Mouse (Mus musculus): ENCODE data around the gene Galntl5. TPM values are rescaled to one million over a fixed set of nuclear protein-coding genes. Genes with fewer than 3 reads are reported as not detected.

Galntl5 gene
- polyA plus RNA-seq, 1 experiment from 2014 or later, result not detected

DNA sequence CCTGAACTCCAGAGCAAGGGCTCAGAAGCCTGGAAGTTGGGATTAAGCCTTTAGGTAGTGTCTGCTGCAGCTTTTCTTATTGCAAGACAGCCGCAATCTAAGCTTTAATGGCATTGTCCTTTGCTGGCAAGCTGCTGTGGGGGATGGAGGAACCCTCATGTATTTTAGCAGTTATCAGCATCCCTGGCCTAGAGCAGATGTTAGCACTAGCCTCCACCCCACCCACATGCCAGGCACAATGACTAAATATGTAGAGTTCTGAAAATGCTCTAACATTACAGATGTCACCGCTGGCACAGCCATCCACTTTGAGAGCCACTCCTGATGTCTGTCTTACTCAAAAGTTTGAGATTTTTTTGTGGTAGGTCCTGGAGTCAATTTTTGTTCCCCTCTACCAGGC is 75.4 kb downstream of the Galntl5 start:
- H3K4me2 ChIP-seq, result no peak overlapping the region
- H3K27ac ChIP-seq, result no peak overlapping the region
- no peak overlapping the region for H3K9ac ChIP-seq
- 83% methylated on average over 2 of the region's 2 CpGs for WGBS
- no peaks in the 10 kb centered on the region for H3K9me3 ChIP-seq
- ATAC-seq (ENCODE audit: low FRiP score), result no peak
- H3K4me3 ChIP-seq (replicated peaks), result no peak overlapping the region
- no peaks in the 10 kb centered on the region for H3K27me3 ChIP-seq
- peaks cover 65% of the 10 kb centered on the region for H3K36me3 ChIP-seq (replicated peaks)
- no peaks in the 10 kb centered on the region for H3K4me1 ChIP-seq

DNA sequence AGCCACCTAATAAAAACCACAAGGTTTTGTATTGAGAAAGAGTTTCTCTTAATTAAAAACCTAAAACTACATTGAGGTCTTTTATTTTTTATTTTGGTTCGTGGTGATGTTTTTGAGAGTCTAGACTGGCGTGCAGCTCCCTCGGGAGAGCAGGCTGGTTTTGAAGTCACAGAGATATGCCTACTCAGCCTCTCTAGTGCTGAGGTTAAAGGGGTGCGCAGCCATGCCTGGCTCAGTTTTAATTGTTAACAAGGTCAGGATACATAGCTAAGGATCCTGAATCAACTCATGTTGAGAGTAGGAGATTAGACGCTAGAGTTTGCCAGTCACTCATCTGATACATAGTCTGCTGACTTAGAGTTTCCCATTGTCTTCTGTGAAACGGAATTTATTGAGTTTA is 80.2 kb downstream of the Galntl5 start:
- H3K4me1 ChIP-seq, result no peaks in the 10 kb centered on the region
- no peak overlapping the region for H3K9ac ChIP-seq
- no peaks in the 10 kb centered on the region for H3K9me3 ChIP-seq
- no peak for ATAC-seq (ENCODE audit: low FRiP score)
- H3K27me3 ChIP-seq, result no peaks in the 10 kb centered on the region
- H3K4me2 ChIP-seq, result no peak overlapping the region
- H3K4me3 ChIP-seq (replicated peaks), result no peak overlapping the region
- WGBS, result 90% methylated on average over 6 of the region's 6 CpGs
- no peak overlapping the region for H3K27ac ChIP-seq
- peaks cover 75% of the 10 kb centered on the region for H3K36me3 ChIP-seq (replicated peaks)

DNA sequence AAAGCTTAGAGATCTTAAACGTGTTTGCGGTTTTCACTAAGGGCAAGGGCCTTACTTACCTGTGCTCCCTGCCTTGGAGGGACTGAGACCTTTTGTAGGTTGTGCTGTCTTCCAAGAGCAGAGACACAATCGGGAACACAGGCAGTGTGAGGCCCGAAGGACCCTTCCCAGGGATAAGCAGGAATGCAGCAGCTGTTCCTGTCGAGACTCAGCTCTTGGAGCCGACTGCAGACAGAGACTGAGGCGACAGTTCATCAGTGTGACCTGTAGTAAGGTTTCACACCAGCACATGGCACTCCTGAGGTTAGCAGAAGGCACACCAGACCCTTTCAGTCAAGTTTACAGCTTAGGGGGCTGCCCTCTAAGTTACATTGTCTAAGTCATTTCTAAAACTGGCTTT is 81.0 kb downstream of the Galntl5 start:
- no peak overlapping the region for H3K27ac ChIP-seq
- no peak overlapping the region for H3K9ac ChIP-seq
- peaks cover 78% of the 10 kb centered on the region for H3K36me3 ChIP-seq (replicated peaks)
- no peak overlapping the region for H3K4me2 ChIP-seq
- no peaks in the 10 kb centered on the region for H3K9me3 ChIP-seq
- H3K4me3 ChIP-seq (replicated peaks), result no peak overlapping the region
- 95% methylated on average over 7 of the region's 7 CpGs for WGBS
- ATAC-seq (ENCODE audit: low FRiP score), result no peak
- no peaks in the 10 kb centered on the region for H3K4me1 ChIP-seq
- H3K27me3 ChIP-seq, result no peaks in the 10 kb centered on the region

DNA sequence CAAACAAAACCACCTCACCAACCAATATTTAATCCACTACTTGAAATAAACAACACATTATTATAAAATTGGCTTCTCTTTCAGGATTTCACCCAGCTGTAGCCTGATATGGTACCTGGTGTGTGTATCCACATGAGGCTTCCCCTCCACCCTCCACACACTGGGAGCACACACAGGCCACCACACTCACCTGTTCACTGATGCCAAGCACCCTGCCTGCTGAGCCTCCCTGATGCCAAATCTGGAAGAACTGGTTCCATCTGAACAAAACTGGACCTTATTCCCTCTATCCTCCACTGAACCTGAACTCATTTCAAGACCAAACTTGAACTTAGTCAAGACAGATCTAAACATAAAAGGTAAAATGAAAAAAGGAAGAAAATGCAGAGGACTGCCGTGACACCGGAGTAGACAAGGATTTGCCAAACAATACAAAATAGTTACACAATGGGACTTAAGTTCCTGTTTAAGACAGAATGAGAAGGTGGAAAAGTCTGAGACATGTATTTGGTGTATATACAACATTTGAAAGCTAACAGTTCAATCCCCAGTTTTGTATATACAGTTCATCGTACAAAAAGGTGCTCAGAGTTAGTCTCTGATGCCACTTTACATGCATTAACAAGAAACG is 87.1 kb downstream of the Galntl5 start:
- Histone ChIP-seq H3K9ac (no peak overlapping the region), H3K27me3 (no peaks in the 10 kb centered on the region), H3K4me1 (no peaks in the 10 kb centered on the region), H3K4me3 (replicated peaks) (no peak overlapping the region), H3K4me2 (no peak overlapping the region), H3K36me3 (replicated peaks) (peaks cover 60% of the 10 kb centered on the region), H3K9me3 (no peaks in the 10 kb centered on the region), H3K27ac (no peak overlapping the region)
- ATAC-seq (ENCODE audit: low FRiP score), result no peak
- WGBS, result 93% methylated on average over 4 of the region's 4 CpGs

Small RNAs within 50 kb of the gene (microRNA-seq; reads per million reads assigned to microRNA genes)
- gene Gm26051, result not detected

Other genes with a start within 250 kb of the Galntl5 start
- gene Prkag2, start 80.8 kb upstream of the Galntl5 start, polyA plus RNA-seq (2016; fragmentation: Nextera tagmentation; extraction: Ambion mirVana), result 55.0 and 60.2 TPM in 2 replicates
- 35.9 and 37.2 TPM in 2 replicates for gene Galnt11, start 40.4 kb downstream of the Galntl5 start, polyA plus RNA-seq (2016; fragmentation: Nextera tagmentation; extraction: Ambion mirVana)
- not detected in 2 replicates for gene E130116L18Rik, start 41.7 kb downstream of the Galntl5 start, polyA plus RNA-seq (2016; fragmentation: Nextera tagmentation; extraction: Ambion mirVana)

All from forebrain, embryonic 12.5 days (tissue).